Mouse (Mus musculus) left cerebral cortex, adult 11 months (tissue): ENCODE results near the gene Arl15.

Experiments
- DNase-seq: peaks from one replicate; pipeline ENCODE4 v3.0.0; 2022; ENCODE audit warnings: low spot score

Arl15 gene

DNA sequence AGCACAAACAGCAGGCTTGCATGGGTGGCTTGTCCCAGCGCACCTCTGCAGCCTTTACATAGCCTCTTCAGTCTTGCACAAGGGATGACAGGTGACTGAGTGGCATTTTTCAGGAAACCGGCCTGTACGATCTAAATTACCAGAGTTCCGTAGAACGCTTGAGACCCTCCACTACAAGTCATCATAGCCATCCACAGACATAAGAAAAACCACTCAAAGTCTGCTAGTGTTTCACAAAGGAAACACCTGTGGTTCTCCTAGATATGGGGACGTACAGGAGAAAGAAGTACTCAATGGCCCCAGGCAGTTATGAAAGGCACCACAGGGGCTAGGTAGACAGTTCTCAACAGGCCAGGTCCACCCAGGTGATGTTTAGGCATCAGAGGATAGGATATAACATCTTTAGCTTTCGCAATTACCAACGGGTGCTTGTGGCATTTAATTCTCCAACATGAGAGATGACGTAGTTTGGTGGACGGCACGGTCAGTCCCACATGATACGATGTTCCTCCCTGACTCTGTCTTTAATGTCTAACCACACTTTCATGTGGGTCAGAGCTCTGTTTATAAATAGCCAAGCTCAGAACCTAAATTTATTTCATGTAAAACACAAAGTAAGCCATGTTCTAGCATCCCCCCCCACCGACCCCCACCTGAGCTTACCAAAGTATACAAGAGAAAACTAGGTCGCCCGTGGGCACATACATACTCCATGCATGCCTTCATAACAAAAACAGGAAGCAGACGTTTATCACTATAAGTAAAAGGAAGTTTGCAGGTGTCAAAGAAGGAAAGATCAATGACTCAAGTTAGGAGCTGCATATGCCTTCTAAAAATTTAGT lies 356.8 kb downstream of the Arl15 start:
- no peak for DNase-seq

DNA sequence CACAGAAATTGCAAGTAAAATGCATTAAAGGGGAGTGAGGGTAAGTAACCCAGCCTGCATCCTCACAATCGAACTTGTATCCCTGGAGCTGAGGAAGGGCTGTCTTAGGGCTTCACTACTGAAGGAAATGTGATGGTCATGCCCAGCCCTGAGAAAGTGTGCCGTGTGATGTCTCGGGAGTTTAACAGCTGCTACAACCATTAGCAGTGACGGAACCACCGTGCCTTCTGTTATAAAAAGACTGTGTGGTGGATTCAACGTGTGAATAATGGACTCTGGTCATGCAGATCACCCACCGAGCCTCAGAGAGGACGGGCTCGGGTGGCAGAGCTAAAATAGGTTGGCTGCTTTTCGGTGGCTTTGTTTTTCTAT lies 357.4 kb downstream of the Arl15 start:
- DNase-seq, result no peak

DNA sequence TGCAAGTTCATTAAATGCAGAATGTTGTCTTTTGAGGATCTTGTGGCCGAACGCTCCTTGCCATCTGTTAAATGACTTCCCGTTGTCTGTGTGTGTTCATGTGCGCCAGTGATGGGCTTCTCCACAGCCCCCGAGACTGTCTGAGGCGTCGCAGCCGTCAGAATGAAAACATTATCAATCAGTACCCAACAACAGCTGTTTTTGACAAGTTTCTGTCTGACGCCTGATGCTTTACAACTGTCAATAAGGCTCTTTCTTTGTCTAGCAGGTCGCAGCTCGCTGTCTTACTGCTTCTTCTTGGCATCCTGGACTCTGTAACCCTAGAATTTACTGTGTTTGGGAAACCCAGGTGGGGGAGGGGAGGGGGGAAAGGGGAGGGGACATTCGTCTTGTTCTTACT lies 362.4 kb downstream of the Arl15 start:
- no peak for DNase-seq

DNA sequence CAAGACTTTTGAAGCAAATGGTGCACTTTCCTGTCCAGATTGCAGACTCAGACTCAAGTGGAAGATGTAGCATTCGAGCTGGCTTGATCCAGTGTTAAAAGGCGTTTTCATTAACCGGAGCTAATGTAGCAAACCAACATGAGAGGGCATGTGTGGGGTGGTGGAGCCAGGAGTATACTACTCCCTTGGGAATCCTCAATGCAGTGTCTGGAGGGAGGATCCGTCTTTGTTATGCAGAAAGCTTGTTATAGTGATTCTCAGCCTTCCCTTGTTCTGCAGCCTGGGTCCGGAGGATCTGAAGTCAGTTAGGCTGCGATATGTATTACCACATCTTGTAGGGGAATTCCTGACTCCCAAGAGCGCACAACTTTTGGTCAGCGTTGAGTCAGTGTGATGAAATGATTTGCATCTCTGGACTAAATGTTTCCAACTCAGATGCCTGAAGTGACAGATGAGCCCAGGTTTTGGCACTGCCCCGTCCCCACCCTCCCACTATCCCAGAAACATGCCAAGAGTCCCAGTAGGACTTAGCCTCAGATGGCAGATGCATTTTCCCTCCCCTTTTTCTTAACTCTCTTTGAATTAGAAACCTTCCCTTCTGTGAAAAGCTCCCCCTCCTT lies 363.9 kb downstream of the Arl15 start:
- DNase-seq, result no peak

GRCm38 (mm10) chr13:114159634-114160391 lies 365.5 kb downstream of the Arl15 start:
- no peak for DNase-seq

- DNase-seq, result no peak
Observed at GRCm38 (mm10) chr13:114162753-114163152, 368.4 kb downstream of the Arl15 start.

DNA sequence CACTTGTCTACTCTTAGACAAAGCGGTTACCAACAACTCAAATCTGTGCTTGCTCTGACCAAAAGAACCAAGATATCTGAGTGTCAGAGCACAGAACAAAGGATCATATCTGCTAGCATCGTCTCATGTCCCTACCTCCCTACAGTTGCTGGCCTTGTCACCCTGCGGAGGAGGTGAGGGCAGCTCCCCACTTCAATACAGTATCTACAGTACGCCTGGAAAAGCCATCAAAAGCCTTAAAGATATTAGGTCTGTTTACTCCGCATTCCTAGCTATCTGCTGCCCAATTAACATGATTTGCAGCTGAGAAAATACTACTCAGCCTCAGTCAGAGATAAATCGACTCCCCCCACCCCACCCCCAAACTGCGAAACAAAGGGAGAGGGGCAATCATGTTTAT lies 371.3 kb downstream of the Arl15 start:
- no peak for DNase-seq

DNA sequence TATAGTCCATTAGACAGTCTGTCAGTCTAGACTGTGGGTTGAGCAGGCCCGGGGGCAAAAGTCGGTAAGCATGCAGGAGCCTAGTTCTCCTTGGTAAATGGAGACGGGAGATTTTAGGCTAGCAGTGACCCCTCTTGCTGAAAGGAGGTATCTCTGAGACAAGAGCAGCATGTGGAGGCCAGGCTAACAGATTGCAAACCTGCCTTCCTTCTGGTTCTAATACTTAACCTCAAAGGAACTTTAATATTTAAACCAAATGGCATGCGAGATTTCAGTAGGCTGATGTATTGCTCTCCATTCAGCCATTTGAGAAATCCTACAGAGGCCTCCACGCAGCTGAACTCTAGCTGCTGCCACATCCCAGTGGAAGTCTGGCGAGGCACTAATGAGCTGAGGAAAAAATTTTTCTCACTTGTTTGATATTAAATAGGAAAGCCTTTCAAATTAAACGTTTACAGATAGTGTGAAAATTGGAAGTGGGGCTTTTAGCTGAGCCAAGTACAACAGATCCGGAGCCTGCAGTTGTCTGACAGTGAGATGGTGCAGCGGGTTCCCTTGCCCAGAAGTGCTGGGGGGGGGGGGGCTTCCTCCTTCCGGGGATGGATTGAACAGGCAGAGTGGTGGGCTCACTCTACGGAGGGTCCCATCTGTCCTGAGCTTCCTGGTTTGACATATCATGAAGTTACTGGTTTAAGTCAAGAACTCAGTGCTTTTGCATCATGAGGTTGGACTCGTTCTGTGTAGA lies 372.3 kb downstream of the Arl15 start:
- DNase-seq, result no peak

- no peak for DNase-seq
Observed at GRCm38 (mm10) chr13:114170061-114170460, 375.8 kb downstream of the Arl15 start.

- DNase-seq, result no peak
Observed at GRCm38 (mm10) chr13:114171465-114171864, 377.2 kb downstream of the Arl15 start.

- DNase-seq, result no peak
Observed at GRCm38 (mm10) chr13:114188107-114188506, 393.8 kb downstream of the Arl15 start.

DNA sequence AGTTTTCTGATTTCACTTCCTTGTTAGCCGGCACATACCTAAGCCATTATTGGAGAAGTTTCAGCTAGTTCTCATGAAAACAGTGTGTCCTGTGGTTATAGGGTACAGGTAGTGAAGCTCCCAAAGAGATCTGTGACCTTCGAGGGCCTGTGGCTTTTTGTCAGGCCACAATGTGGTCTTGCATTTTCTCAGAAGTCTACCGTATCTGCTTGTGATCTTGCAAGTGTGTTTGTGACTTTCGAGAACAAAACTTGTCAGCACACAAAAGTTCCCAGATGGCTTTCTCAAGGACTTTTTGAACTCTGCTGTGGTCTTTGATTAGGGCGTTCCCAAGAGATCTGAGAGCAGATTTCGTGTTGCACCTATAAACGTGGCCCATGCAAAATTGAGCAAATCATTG lies 394.5 kb downstream of the Arl15 start:
- no peak for DNase-seq

DNA sequence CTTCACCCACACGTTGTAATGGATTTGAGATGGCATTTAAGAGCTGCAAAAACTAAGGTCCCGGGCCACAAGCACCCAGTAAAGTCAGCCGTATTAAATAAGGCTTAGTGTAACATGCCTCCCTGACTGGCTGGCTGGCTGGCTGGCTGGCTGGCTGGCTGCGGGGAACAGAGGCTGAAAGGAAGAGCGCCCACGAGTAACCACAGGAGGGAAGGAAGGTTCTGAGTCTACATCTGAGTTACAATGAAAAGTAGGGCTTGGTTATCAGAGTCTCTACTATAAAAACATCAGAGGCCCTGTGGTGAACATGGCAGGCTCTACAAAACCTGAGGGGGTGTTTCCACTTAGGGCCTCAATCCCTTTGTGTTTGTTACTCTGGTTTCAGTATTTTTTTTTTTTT lies 395.1 kb downstream of the Arl15 start:
- DNase-seq, result no peak

DNA sequence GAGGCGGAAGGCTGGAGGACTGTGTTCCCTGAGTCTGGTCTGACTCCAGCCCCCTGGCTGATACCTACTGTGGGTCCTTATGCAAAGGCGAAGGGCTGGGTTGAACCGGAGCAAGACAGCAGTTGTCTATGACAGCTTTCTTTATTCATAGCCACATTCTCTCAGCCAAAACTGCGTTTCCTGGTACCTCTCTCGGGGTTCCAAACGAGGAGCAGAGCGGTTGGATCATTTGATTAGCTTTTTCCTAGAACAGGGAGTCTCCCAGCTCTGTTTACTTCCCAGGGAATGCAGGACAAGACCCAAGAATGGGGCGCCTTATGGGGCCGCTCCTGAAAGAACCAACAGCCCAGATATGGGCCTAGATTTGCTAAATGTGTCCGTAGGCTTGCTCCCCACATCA lies 396.6 kb downstream of the Arl15 start:
- DNase-seq, result no peak

DNA sequence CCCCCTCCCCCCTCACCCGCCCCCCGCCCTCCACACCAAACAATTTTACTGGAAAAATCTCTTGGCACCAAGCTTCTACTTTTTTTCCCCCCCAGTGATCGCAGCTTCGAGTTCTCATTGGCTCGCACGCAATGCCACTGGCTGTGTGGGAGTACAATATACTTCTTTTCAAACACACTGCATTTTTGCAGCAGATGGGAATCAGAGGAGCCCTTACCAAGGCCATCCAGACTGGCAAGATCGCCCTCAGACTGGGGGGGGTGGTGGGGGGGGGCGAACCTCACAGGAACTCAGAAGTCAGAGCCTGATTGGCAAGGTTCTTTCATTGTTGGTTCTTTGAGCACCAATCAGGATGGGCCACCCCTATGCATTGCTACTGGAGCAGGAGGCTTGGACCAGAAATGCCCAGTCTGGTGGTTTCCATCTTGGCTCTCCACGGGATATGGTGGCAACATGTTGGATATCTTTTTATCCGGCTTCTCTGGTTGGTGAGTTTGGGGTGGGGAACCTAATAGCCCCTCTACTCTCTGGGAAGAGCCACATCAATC lies 404.0 kb downstream of the Arl15 start:
- no peak for DNase-seq

DNA sequence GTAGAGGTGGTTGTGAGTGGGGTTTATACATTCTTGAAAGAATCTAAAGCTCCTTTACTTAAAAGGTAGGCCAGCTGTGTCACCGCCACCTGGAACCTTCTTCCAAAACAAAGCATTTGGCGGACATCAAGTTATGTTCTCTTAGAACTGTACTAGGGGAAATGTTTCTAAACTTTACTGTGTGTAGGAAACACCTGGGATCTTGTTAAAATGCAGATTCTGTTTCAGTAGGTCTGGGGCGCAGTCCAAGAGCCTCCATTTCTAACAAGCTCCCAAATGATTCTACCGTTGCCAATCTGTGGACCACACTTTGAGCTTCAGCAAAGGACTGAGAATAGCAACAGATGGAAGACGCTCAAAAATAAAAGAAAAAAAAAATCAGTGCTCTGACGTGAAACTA lies 405.4 kb downstream of the Arl15 start:
- DNase-seq, result no peak

- no peak for DNase-seq
Observed at GRCm38 (mm10) chr13:114200545-114200944, 406.2 kb downstream of the Arl15 start.

GRCm38 (mm10) chr13:114202806-114203570 lies 408.7 kb downstream of the Arl15 start:
- DNase-seq, result no peak
